Mouse (Mus musculus) testis, adult 2 months (tissue): ENCODE results near the gene Flrt1. TPM values are rescaled to one million over a fixed set of nuclear protein-coding genes. Genes with fewer than 3 reads are reported as not detected.
A peak's percentile ranks its signal among the peaks of the same experiment; 100 is the strongest.

ENCODE experiments used
- H3K27ac ChIP-seq: fragments of 200-500 bp; 2 replicates; pipeline ENCODE4 v1.5.1; 2012; ENCODE audit warnings: low read depth, low read length; ENCODE audit not compliant: control insufficient read depth, insufficient read depth
- H3K27me3 ChIP-seq: fragments of 200-500 bp; 2 replicates; pipeline ENCODE4 v1.6.1; 2012; ENCODE audit warnings: mild to moderate bottlenecking, low read length, moderate library complexity; ENCODE audit not compliant: control insufficient read depth, insufficient read depth
- H3K36me3 ChIP-seq: fragments of 200-500 bp; 2 replicates; pipeline ENCODE4 v1.6.1; 2012; ENCODE audit warnings: mild to moderate bottlenecking, low read length; ENCODE audit not compliant: control insufficient read depth, insufficient read depth
- H3K4me1 ChIP-seq: fragments of 200-500 bp; 2 replicates; pipeline ENCODE4 v1.6.1; 2012; ENCODE audit warnings: low read length; ENCODE audit not compliant: control insufficient read depth, insufficient read depth
- H3K4me3 ChIP-seq: fragments of 200-500 bp; 2 replicates; pipeline ENCODE4 v1.5.1; 2012; ENCODE audit warnings: low read depth, mild to moderate bottlenecking, low read length, moderate library complexity, mixed read lengths; ENCODE audit not compliant: control insufficient read depth
- CTCF ChIP-seq: fragments of 200-500 bp; IDR thresholded peaks from 2 replicates; pipeline ENCODE4 v1.5.1; 2012; ENCODE audit warnings: low read depth, mild to moderate bottlenecking, inconsistent platforms, low read length, moderate library complexity; ENCODE audit not compliant: control insufficient read depth, insufficient read depth, insufficient replicate concordance
- POLR2A ChIP-seq: fragments of 200-500 bp; IDR thresholded peaks from 2 replicates; pipeline ENCODE4 v1.6.1; 2012; ENCODE audit warnings: low read depth, mild to moderate bottlenecking, inconsistent platforms, low read length, moderate library complexity; ENCODE audit not compliant: control insufficient read depth
- polyA plus RNA-seq: library from polyadenylated mRNA; depleted of rRNA; stranded (reverse); fragments of >200 nt; gene quantifications from 2 replicates; pipeline ENCODE4 v1.2.3, GENCODE M21; 2012

Gene Flrt1
- polyA plus RNA-seq, 1 experiment: 3.1 TPM

GRCm38 (mm10) chr19:7067344-7068050 lies 38.0 kb downstream of the Flrt1 start:
- H3K4me3 ChIP-seq: no peak overlapping the region
- H3K27ac ChIP-seq: no peak overlapping the region
- TF ChIP-seq CTCF (no peak), POLR2A (no peak)
- H3K4me1 ChIP-seq: peaks cover 2% of the 10 kb centered on the region; the same call in 1 of the 2 replicates
- H3K36me3 ChIP-seq: no peaks in the 10 kb centered on the region
- no peaks in the 10 kb centered on the region for H3K27me3 ChIP-seq

GRCm38 (mm10) chr19:7066828-7067342 lies 38.6 kb downstream of the Flrt1 start:
- Histone ChIP-seq H3K27ac (no peak overlapping the region), H3K4me1 (peaks cover 2% of the 10 kb centered on the region; the same call in 1 of the 2 replicates), H3K36me3 (no peaks in the 10 kb centered on the region), H3K27me3 (no peaks in the 10 kb centered on the region), H3K4me3 (no peak overlapping the region)
- no peak for TF ChIP-seq CTCF
- TF ChIP-seq POLR2A: no peak

- H3K4me1 ChIP-seq: peaks cover 2% of the 10 kb centered on the region; the same call in 1 of the 2 replicates
- H3K36me3 ChIP-seq: no peaks in the 10 kb centered on the region
- no peak overlapping the region for H3K4me3 ChIP-seq
- TF ChIP-seq POLR2A (no peak), CTCF (no peak)
- no peaks in the 10 kb centered on the region for H3K27me3 ChIP-seq
- no peak overlapping the region for H3K27ac ChIP-seq
Measured at GRCm38 (mm10) chr19:7066034-7066827, 39.3 kb downstream of the Flrt1 start.

GRCm38 (mm10) chr19:7064571-7064970 lies 41.0 kb downstream of the Flrt1 start:
- Histone ChIP-seq H3K27me3 (no peaks in the 10 kb centered on the region), H3K27ac (no peak overlapping the region), H3K4me1 (peaks cover 2% of the 10 kb centered on the region; the same call in 1 of the 2 replicates), H3K4me3 (no peak overlapping the region), H3K36me3 (no peaks in the 10 kb centered on the region)
- TF ChIP-seq CTCF: peak; percentile 97
- no peak for TF ChIP-seq POLR2A

- TF ChIP-seq POLR2A: no peak
- TF ChIP-seq CTCF: no peak
- no peaks in the 10 kb centered on the region for H3K27me3 ChIP-seq
Measured at GRCm38 (mm10) chr19:7062916-7063315, 42.6 kb downstream of the Flrt1 start.

GRCm38 (mm10) chr19:7062110-7062509 lies 43.4 kb downstream of the Flrt1 start:
- Histone ChIP-seq H3K27me3 (no peaks in the 10 kb centered on the region), H3K4me3 (no peak overlapping the region), H3K36me3 (no peaks in the 10 kb centered on the region), H3K4me1 (peaks cover 12% of the 10 kb centered on the region), H3K27ac (no peak overlapping the region)
- no peak for TF ChIP-seq CTCF
- TF ChIP-seq POLR2A: no peak

More at GRCm38 (mm10) chr19:7062916-7063315, 42.6 kb downstream of the Flrt1 start:
- Histone ChIP-seq H3K27ac (no peak overlapping the region), H3K4me3 (no peak overlapping the region), H3K4me1 (peaks cover 5% of the 10 kb centered on the region), H3K36me3 (no peaks in the 10 kb centered on the region)

GRCm38 (mm10) chr19:7058541-7058940 lies 47.0 kb downstream of the Flrt1 start:
- Histone ChIP-seq H3K27me3 (no peaks in the 10 kb centered on the region), H3K4me1 (peaks cover 24% of the 10 kb centered on the region), H3K27ac (no peak overlapping the region), H3K36me3 (no peaks in the 10 kb centered on the region), H3K4me3 (peak overlapping the region; percentile 89)
- TF ChIP-seq POLR2A (no peak), CTCF (no peak)
